Mouse (Mus musculus) lung, adult 2 months (tissue): ENCODE results near the gene Fbxl17.

Source experiments
- CTCF ChIP-seq: fragments of 200-500 bp; IDR thresholded peaks from 2 replicates; pipeline ENCODE4 v1.5.1; 2011; ENCODE audit warnings: mild to moderate bottlenecking, low read length, control low read depth; ENCODE audit not compliant: insufficient read depth
- POLR2A ChIP-seq: fragments of 200-500 bp; IDR thresholded peaks from 2 replicates; pipeline ENCODE4 v1.6.1; 2011; ENCODE audit warnings: low read depth, mild to moderate bottlenecking, control low read depth, low read length, borderline replicate concordance; ENCODE audit errors: extremely low read depth

DNA sequence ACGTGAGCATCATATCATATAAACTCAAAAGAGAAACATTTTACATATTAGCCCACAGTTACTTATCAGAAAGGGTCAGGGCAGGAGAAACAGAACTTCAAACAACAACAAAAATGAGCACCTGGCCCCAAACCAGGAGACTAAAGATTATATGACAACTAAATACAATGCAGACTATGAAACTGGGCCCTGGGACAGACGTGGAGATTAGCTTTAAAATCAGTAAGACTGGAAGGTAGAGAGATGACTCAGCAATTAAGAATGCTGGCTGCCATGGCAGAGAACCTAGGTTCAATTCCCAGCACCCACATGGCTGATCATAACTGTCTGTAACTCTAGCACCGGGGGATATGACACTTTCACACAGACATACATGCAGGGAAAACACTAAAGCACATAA is 413.3 kb downstream of the Fbxl17 start:
- TF ChIP-seq CTCF (no peak), POLR2A (no peak)
